Mouse (Mus musculus): Measurements from ENCODE around the gene Olfr309.
"Not testable (repeated sequence)": the region's sequence is repeated elsewhere in the genome, so short reads cannot be mapped to it uniquely, and the experiment has no call there.

The Olfr309 gene

GRCm38 (mm10) chr7:86313608-86314007 lies at the start of gene Olfr309:
Gene Olfr309, minus strand, starts transcription at chr7:86313708.
- in situ Hi-C loops (cut with MboI, MseI) = no loop called here

- in situ Hi-C loops (cut with MboI, MseI) = not testable (repeated sequence)
Measured at GRCm38 (mm10) chr7:86346296-86346695, 32.8 kb upstream of the Olfr309 start.

- in situ Hi-C loops (cut with MboI, MseI) = no loop called here
Measured at GRCm38 (mm10) chr7:86344253-86344652, 30.7 kb upstream of the Olfr309 start.

- in situ Hi-C loops (cut with MboI, MseI) = no loop called here
Measured at GRCm38 (mm10) chr7:86342881-86343565, 29.5 kb upstream of the Olfr309 start.

GRCm38 (mm10) chr7:86337486-86337885 lies 24.0 kb upstream of the Olfr309 start, which contains the start of gene Olfr307:
Gene Olfr307, minus strand, starts transcription at chr7:86337586.
- in situ Hi-C loops (cut with MboI, MseI) = no loop called here

- in situ Hi-C loops (cut with MboI, MseI) = no loop called here
Measured at GRCm38 (mm10) chr7:86325530-86325929, 12.0 kb upstream of the Olfr309 start, which contains the start of gene Olfr308. Gene Olfr308, minus strand, starts transcription at chr7:86325630.

GRCm38 (mm10) chr7:86321323-86321722 lies 7.8 kb upstream of the Olfr309 start:
- in situ Hi-C loops (cut with MboI, MseI) = no loop called here

- in situ Hi-C loops (cut with MboI, MseI) = no loop called here
Measured at GRCm38 (mm10) chr7:86277072-86277471, 36.4 kb downstream of the Olfr309 start, which contains the start of gene Olfr310. Gene Olfr310, minus strand, starts transcription at chr7:86277172.
